Mouse (Mus musculus) hindbrain, embryonic 11.5 days (tissue): ENCODE measurements around the gene Ntn1. TPM values are rescaled to one million over a fixed set of nuclear protein-coding genes. Genes with fewer than 3 reads are reported as not detected.

Experiments
- ATAC-seq: fragments of 200-750 bp; cut with Nextera tagmentation; 2 replicates; pipeline ENCODE4 v1.8.0; 2017; ENCODE audit warnings: mild to moderate bottlenecking, moderate TSS enrichment, moderate library complexity; ENCODE audit not compliant: low FRiP score
- DNase-seq: peaks from one replicate; pipeline ENCODE4 v3.0.0-alpha.2; 2015; ENCODE audit warnings: low spot score
- H3K27ac ChIP-seq: fragments of 300-500 bp; sonication (generic); 2 replicates; pipeline ENCODE4 v1.5.1; 2014; ENCODE audit warnings: mild to moderate bottlenecking, low read depth, low read length
- H3K27me3 ChIP-seq: fragments of 300-500 bp; sonication (generic); 2 replicates; pipeline ENCODE4 v1.6.1; 2014; ENCODE audit warnings: mild to moderate bottlenecking, low read length, moderate library complexity, mixed read lengths; ENCODE audit not compliant: control insufficient read depth, insufficient read depth
- H3K36me3 ChIP-seq: fragments of 300-500 bp; sonication (generic); 2 replicates; pipeline ENCODE4 v1.6.1; 2014; ENCODE audit warnings: mild to moderate bottlenecking, low read length, moderate library complexity, mixed read lengths; ENCODE audit not compliant: control insufficient read depth, insufficient read depth
- H3K4me1 ChIP-seq: fragments of 300-500 bp; sonication (generic); replicated peaks from 2 replicates; pipeline ENCODE4 v1.6.1; 2014; ENCODE audit warnings: low read length, mixed read lengths; ENCODE audit not compliant: control insufficient read depth, insufficient read depth
- H3K4me2 ChIP-seq: fragments of 300-500 bp; sonication (generic); replicated peaks from 2 replicates; pipeline ENCODE4 v1.6.1; 2014; ENCODE audit warnings: mild to moderate bottlenecking, low read depth, low read length
- H3K4me3 ChIP-seq: fragments of 300-500 bp; sonication (generic); 2 replicates; pipeline ENCODE4 v1.5.1; 2014; ENCODE audit warnings: low read depth, low read length
- H3K9ac ChIP-seq: fragments of 300-500 bp; sonication (generic); 2 replicates; pipeline ENCODE4 v1.6.1; 2014; ENCODE audit warnings: low read depth, low read length
- H3K9me3 ChIP-seq: fragments of 300-500 bp; sonication (generic); 2 replicates; pipeline ENCODE4 v1.6.1; 2016; ENCODE audit warnings: low read length; ENCODE audit not compliant: control insufficient read depth
- WGBS: fragments of 180-500 bp; shearing (Covaris S2); extraction: QIAGEN DNeasy Blood & Tissue Kit; methylation state at CpG from one replicate; pipeline ENCODE4 v1.1.7; 2014; 5-methylcytosine and 5-hydroxymethylcytosine counted together
- polyA plus RNA-seq: library from polyadenylated mRNA; unstranded; fragments of >200 nt; fragmentation: Nextera tagmentation; extraction: Ambion mirVana; gene quantifications from 2 replicates; pipeline ENCODE4 v1.2.1, GENCODE M21; 2014

Ntn1 gene
- polyA plus RNA-seq, 1 experiment from 2014 or later = 11.9 TPM

GRCm38 (mm10) chr11:68202561-68202960 is 198.1 kb downstream of the Ntn1 start:
- DNase-seq (no peak), ATAC-seq (no peak)
- Histone ChIP-seq H3K36me3 (no peaks in the 10 kb centered on the region; the same call in 1 of the 2 replicates), H3K9ac (no peak overlapping the region), H3K27ac (no peak overlapping the region), H3K4me1 (peaks cover 3% of the 10 kb centered on the region), H3K4me2 (no peak overlapping the region), H3K4me3 (no peak overlapping the region), H3K27me3 (no peaks in the 10 kb centered on the region), H3K9me3 (no peaks in the 10 kb centered on the region)
- WGBS = 69% methylated on average over 10 of the region's 10 CpGs

GRCm38 (mm10) chr11:68201811-68202459 is 198.7 kb downstream of the Ntn1 start:
- Histone ChIP-seq H3K4me2 (no peak overlapping the region), H3K27ac (no peak overlapping the region), H3K4me3 (no peak overlapping the region), H3K9ac (no peak overlapping the region), H3K9me3 (no peaks in the 10 kb centered on the region), H3K4me1 (peaks cover 3% of the 10 kb centered on the region), H3K36me3 (no peaks in the 10 kb centered on the region), H3K27me3 (no peaks in the 10 kb centered on the region)
- no peak for DNase-seq
- no peak for ATAC-seq
- WGBS = 79% methylated on average over 10 of the region's 10 CpGs

DNA sequence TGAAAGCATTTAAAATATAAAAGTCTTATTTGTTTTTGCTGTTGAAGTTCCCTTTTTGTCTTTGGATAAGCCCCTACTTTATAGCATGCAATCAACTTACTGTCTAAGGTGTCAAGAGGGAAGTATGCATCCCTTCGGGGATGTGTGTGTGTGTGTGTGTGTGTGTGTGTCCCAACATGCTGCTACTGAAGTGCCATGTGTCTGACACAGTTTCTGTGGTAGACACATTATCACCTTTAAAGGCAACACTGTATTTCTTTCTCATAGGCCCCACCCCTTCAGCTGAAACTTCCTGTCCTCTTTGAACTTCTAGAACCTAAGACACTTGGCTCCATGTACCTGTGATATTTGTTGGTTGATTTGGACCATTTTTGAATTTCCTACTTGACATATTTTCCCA is 199.6 kb downstream of the Ntn1 start:
- no peak for ATAC-seq
- Histone ChIP-seq H3K9ac (no peak overlapping the region), H3K9me3 (no peaks in the 10 kb centered on the region), H3K4me2 (no peak overlapping the region), H3K27ac (no peak overlapping the region), H3K27me3 (no peaks in the 10 kb centered on the region), H3K4me3 (no peak overlapping the region), H3K36me3 (no peaks in the 10 kb centered on the region), H3K4me1 (peaks cover 3% of the 10 kb centered on the region)
- DNase-seq = no peak
- whole genome bisulfite sequencing = 92% methylated on average over 1 of the region's 1 CpGs

GRCm38 (mm10) chr11:68200500-68200899 is 200.1 kb downstream of the Ntn1 start:
- H3K27ac ChIP-seq = no peak overlapping the region
- no peaks in the 10 kb centered on the region for H3K9me3 ChIP-seq
- WGBS = 84% methylated on average over 4 of the region's 4 CpGs
- no peaks in the 10 kb centered on the region for H3K36me3 ChIP-seq
- DNase-seq = no peak
- H3K9ac ChIP-seq = no peak overlapping the region
- H3K4me1 ChIP-seq = peaks cover 3% of the 10 kb centered on the region
- no peak for ATAC-seq
- no peak overlapping the region for H3K4me3 ChIP-seq
- H3K27me3 ChIP-seq = no peaks in the 10 kb centered on the region
- H3K4me2 ChIP-seq = no peak overlapping the region

DNA sequence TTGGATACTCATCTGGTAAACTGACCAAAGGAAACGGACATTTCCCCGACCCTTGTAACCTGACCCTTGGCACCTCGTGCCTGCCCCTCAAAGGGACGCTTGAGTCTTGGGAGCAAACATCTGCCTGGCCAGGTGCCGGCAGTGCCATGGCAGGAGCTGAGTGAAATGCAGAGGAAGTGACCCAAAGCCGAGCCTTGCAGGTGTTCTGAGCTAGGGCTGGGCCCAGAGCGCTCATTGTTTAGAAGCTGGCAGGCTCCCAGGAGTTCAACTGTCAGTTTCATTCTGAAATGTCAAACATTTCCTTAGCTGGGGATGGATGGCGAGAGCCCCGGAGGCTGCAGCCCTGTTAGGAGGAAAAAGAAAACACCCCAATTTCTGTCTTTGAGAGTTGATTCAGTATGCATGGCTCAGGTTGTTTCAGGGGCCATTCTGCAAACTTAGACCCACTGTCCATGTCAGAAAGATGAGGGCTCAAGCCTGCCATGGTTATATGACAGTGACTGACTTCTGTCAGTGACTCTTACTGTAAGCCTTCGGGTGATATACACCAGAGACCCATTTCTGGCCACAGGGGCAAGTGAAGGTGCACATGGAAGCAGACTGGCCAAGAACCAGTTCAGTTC is 200.7 kb downstream of the Ntn1 start:
- no peak overlapping the region for H3K9ac ChIP-seq
- H3K9me3 ChIP-seq = no peaks in the 10 kb centered on the region
- H3K4me3 ChIP-seq = no peak overlapping the region
- H3K4me1 ChIP-seq = peaks cover 3% of the 10 kb centered on the region
- no peak overlapping the region for H3K4me2 ChIP-seq
- DNase-seq = no peak
- H3K27ac ChIP-seq = no peak overlapping the region
- 33% methylated on average over 10 of the region's 10 CpGs for WGBS
- no peak for ATAC-seq
- no peaks in the 10 kb centered on the region for H3K36me3 ChIP-seq
- H3K27me3 ChIP-seq = no peaks in the 10 kb centered on the region

DNA sequence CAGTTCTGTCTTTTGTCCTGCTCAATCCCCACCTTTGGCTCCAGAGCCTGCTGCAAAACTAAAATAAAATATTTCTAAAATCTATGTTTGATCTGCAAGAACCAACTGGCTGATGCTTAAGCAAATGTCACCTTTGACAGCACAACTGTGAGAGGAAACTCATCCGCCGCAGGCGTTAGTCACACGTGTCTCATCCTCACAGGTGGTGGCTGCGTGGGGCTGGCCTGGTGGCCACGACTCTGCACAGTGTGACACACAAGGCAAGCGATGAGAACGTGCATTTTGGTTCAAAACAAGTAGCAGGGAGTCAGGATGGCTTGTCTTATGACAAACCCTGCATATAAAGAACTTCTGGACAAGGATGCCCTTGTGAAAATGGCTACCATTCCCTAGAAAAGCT is 201.5 kb downstream of the Ntn1 start:
- no peaks in the 10 kb centered on the region for H3K27me3 ChIP-seq
- ATAC-seq = no peak
- H3K4me1 ChIP-seq = peaks cover 3% of the 10 kb centered on the region
- no peak overlapping the region for H3K9ac ChIP-seq
- no peak overlapping the region for H3K4me3 ChIP-seq
- no peak for DNase-seq
- H3K27ac ChIP-seq = no peak overlapping the region
- WGBS = 61% methylated on average over 8 of the region's 8 CpGs
- no peak overlapping the region for H3K4me2 ChIP-seq
- H3K9me3 ChIP-seq = no peaks in the 10 kb centered on the region
- no peaks in the 10 kb centered on the region for H3K36me3 ChIP-seq

DNA sequence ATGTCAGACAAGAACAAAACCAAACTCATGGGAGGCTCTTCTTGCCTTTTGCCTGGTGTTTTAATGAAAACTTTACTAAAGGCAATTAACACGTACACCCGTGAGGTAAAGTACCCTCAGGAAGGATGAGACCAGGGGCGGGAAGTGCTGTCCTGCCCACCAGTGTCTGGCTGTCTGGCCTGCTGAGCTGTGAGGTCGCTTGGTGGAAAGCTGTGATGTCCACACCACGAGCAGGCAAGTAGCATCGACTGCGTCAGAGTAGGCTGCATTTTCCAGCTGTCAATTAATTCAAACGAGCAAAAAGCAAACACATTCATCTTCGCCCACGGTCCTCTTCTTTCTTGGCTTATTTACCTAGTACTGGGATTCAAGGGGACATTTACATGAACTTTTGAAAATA is 201.9 kb downstream of the Ntn1 start:
- Histone ChIP-seq H3K9ac (no peak overlapping the region), H3K4me1 (peaks cover 3% of the 10 kb centered on the region), H3K27ac (no peak overlapping the region), H3K9me3 (no peaks in the 10 kb centered on the region), H3K27me3 (no peaks in the 10 kb centered on the region), H3K36me3 (no peaks in the 10 kb centered on the region), H3K4me3 (no peak overlapping the region), H3K4me2 (no peak overlapping the region)
- WGBS = 58% methylated on average over 10 of the region's 10 CpGs
- no peak for DNase-seq
- no peak for ATAC-seq

- no peak overlapping the region for H3K27ac ChIP-seq
- WGBS = 81% methylated on average over 11 of the region's 11 CpGs
- no peak for ATAC-seq
Observed at GRCm38 (mm10) chr11:68197471-68197870, 203.2 kb downstream of the Ntn1 start.

GRCm38 (mm10) chr11:68196566-68196965 is 204.1 kb downstream of the Ntn1 start:
- WGBS = 63% methylated on average over 6 of the region's 6 CpGs
- ATAC-seq (no peak), DNase-seq (no peak)
- Histone ChIP-seq H3K9ac (no peak overlapping the region), H3K36me3 (no peaks in the 10 kb centered on the region), H3K4me1 (peaks cover 3% of the 10 kb centered on the region; the same call in 1 of the 2 replicates), H3K4me2 (no peak overlapping the region), H3K9me3 (no peaks in the 10 kb centered on the region), H3K27ac (no peak overlapping the region), H3K27me3 (no peaks in the 10 kb centered on the region), H3K4me3 (no peak overlapping the region)

More at GRCm38 (mm10) chr11:68197471-68197870, 203.2 kb downstream of the Ntn1 start:
- no peaks in the 10 kb centered on the region for H3K36me3 ChIP-seq
- H3K27me3 ChIP-seq = no peaks in the 10 kb centered on the region
- no peak for DNase-seq
- H3K9ac ChIP-seq = no peak overlapping the region
- no peaks in the 10 kb centered on the region for H3K9me3 ChIP-seq
- H3K4me3 ChIP-seq = no peak overlapping the region
- peaks cover 3% of the 10 kb centered on the region; the same call in 1 of the 2 replicates for H3K4me1 ChIP-seq
- no peak overlapping the region for H3K4me2 ChIP-seq
